Mouse (Mus musculus) embryonic facial prominence, embryonic 13.5 days (tissue): ENCODE data around the gene Gm5483. TPM values are rescaled to one million over a fixed set of nuclear protein-coding genes. Genes with fewer than 3 reads are reported as not detected.

Experiments
- polyA plus RNA-seq: library from polyadenylated mRNA; unstranded; fragments of >200 nt; fragmentation: Nextera tagmentation; extraction: Ambion mirVana; gene quantifications from 2 replicates; pipeline ENCODE4 v1.2.1, GENCODE M21; 2015

Gm5483 gene
- polyA plus RNA-seq, 1 experiment from 2014 or later: 0.80 TPM

Other genes with a start within 250 kb of the Gm5483 start
- 3.3 and 5.1 TPM in 2 replicates for gene Parp9, start 245.7 kb upstream of the Gm5483 start, polyA plus RNA-seq
- 2.1 and 3.5 TPM in 2 replicates for gene Dtx3l, start 245.1 kb upstream of the Gm5483 start, polyA plus RNA-seq
- gene Kpna1, start 205.5 kb upstream of the Gm5483 start, polyA plus RNA-seq: 38.9 and 39.9 TPM in 2 replicates
- gene Wdr5b, start 143.0 kb upstream of the Gm5483 start, polyA plus RNA-seq: 14.0 and 14.9 TPM in 2 replicates
- gene Fam162a, start 112.6 kb upstream of the Gm5483 start, polyA plus RNA-seq: 445 and 482 TPM in 2 replicates
- 96.1 and 114 TPM in 2 replicates for gene Ccdc58, start 112.5 kb upstream of the Gm5483 start, polyA plus RNA-seq
- gene Csta1, start 53.0 kb upstream of the Gm5483 start, polyA plus RNA-seq: 0.55 TPM in 1 of 2 replicates, not detected in the other
- 1.0 TPM in 1 of 2 replicates, not detected in the other for gene Stfa2l1, start 27.4 kb upstream of the Gm5483 start, polyA plus RNA-seq
- gene Gm5416, start 26.2 kb downstream of the Gm5483 start, polyA plus RNA-seq: not detected in 2 replicates
- 0.35 and 0.83 TPM in 2 replicates for gene 2010005H15Rik, start 37.3 kb downstream of the Gm5483 start, polyA plus RNA-seq
- gene Stfa1, start 92.7 kb downstream of the Gm5483 start, polyA plus RNA-seq: 7.5 and 9.7 TPM in 2 replicates
- gene BC117090, start 150.1 kb downstream of the Gm5483 start, polyA plus RNA-seq: not detected in 2 replicates
- 18.0 and 39.7 TPM in 2 replicates for gene BC100530, start 183.5 kb downstream of the Gm5483 start, polyA plus RNA-seq
- 1.1 TPM in 1 of 2 replicates, not detected in the other for gene Stfa2, start 224.2 kb downstream of the Gm5483 start, polyA plus RNA-seq